Mouse (Mus musculus): ENCODE measurements around the gene Gm20481. TPM values are rescaled to one million over a fixed set of nuclear protein-coding genes. Genes with fewer than 3 reads are reported as not detected.
"Not testable (repeated sequence)": the region's sequence is repeated elsewhere in the genome, so short reads cannot be mapped to it uniquely, and the experiment has no call there.

Gm20481 gene
- polyA plus RNA-seq, 1 experiment, result not detected

DNA sequence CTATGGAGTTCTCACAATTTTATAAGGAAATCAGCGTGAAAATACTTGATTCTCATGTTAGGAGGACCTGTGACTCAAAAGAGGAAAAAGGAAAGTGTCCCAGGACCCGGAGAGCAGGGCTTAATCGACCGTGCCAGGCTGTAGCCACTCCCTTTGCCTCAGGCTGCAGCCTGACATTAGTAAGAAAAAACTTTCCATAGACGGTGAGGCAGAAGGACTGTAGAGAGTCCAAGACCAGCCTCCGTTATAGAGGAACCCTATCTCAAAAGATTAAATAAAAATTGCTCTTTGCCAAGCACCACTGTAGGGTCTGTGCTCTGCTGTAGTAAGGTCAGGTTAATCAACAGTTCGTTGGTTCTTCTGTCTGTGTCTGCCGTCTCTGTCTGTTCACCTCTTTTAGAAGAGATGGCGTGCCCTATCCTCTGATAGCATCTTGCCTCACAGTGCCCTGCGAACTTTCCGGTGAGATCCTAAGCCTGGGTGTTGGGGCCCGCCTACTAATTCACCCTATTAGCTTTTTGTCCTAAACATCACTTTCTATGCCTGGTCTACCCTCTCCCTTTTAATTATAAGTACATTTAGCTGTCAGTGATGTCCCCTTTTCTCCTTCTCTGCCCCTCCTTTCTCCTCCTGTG, 9.7 kb upstream of the Gm20481 start:
- no peak for TF ChIP-seq EP300 (IDR thresholded peaks at IDR 0.05; ENCODE audit: insufficient read depth, low read depth, low read length)
- no peak for TF ChIP-seq POLR2A (IDR thresholded peaks at IDR 0.05; ENCODE audit: insufficient read depth, low read length)
- TF ChIP-seq CTCF (IDR thresholded peaks at IDR 0.05; ENCODE audit: low read depth, low read length), result no peak
- Histone ChIP-seq H3K4me1 (ENCODE audit: control insufficient read depth, insufficient read depth, low read length) (peaks cover 2% of the 10 kb centered on the region), H3K27me3 (ENCODE audit: control insufficient read depth, insufficient read depth, low read length, poor library complexity, severe bottlenecking) (no peaks in the 10 kb centered on the region), H3K9ac (ENCODE audit: low read depth, poor library complexity, severe bottlenecking) (peak overlapping the region; percentile 69), H3K9me3 (replicated peaks; ENCODE audit: control insufficient read depth, insufficient read depth, low read length, poor library complexity, severe bottlenecking) (no peaks in the 10 kb centered on the region), H3K4me3 (ENCODE audit: low read depth, low read length) (peak overlapping the region; percentile 55), H3K36me3 (ENCODE audit: control insufficient read depth, insufficient read depth, low read length, poor library complexity, severe bottlenecking) (no peaks in the 10 kb centered on the region), H3K27ac (ENCODE audit: insufficient read depth, low read length) (no peak overlapping the region; the same call in 1 of the 2 replicates)

DNA sequence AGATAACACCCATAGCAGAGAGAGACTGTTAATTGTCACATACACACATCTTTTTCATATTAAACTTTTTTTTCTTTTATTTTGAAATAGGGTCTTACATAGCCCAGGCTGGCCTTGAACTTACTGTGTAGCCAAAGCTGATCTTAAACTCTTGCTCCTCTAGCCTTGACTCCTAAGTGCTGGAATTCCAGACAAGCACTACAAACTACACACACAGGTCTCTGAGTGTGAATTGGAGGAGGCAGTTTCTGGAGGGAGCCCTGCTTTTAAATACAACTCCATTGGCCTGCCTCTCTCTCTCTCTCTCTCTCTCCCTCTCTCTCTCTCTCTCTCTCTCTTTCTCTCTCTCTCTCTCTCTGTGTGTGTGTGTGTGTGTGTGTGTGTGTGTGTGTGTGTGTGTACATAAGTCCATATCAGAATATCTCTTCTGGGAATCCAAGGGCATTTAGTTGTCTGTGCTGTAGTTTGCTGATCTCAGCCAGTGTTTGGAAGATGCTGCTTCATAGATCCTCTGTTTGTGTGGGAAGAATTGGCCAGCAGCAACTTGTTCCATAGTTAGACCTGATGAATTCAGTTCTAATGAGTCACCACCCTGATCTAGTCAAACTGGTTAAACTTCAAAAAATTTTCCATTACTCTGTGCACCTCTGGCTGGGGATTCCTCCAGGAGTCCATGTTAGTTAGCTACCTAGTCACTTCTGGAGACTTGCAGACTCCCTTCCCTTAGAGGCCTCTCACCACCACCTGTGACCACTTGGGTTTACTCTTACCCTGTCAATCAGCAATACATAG, 8.8 kb upstream of the Gm20481 start:
- Histone ChIP-seq H3K27me3 (ENCODE audit: control insufficient read depth, insufficient read depth, low read length, poor library complexity, severe bottlenecking) (no peaks in the 10 kb centered on the region), H3K27ac (ENCODE audit: insufficient read depth, low read length) (no peak overlapping the region), H3K4me3 (ENCODE audit: low read depth, low read length) (no peak overlapping the region)

DNA sequence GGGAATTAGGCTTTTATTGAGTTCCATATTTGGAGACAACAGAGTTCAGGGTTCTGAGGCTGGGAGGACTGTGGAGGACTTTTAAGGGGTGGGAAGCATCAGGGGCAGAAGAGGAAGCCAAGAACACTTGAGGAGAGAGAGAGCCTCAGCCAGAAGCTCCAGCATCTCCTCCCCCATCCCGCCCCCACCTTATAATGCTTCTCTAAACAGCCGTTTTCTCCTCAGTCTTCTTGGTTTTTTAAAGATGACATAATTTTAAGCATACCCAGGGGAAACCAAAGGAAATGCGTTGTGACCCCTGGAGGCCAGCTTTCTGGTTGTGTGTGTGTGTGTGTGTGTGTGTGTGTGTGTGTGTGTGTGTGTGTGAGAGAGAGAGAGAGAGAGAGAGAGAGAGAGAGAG, 7.6 kb upstream of the Gm20481 start:
- Histone ChIP-seq H3K9me3 (replicated peaks; ENCODE audit: control insufficient read depth, insufficient read depth, low read length, poor library complexity, severe bottlenecking) (no peaks in the 10 kb centered on the region), H3K4me1 (ENCODE audit: control insufficient read depth, insufficient read depth, low read length) (peaks cover 5% of the 10 kb centered on the region), H3K27ac (ENCODE audit: insufficient read depth, low read length) (no peak overlapping the region), H3K36me3 (ENCODE audit: control insufficient read depth, insufficient read depth, low read length, poor library complexity, severe bottlenecking) (no peaks in the 10 kb centered on the region), H3K4me3 (ENCODE audit: low read depth, low read length) (no peak overlapping the region), H3K9ac (ENCODE audit: low read depth, poor library complexity, severe bottlenecking) (no peak overlapping the region), H3K27me3 (ENCODE audit: control insufficient read depth, insufficient read depth, low read length, poor library complexity, severe bottlenecking) (no peaks in the 10 kb centered on the region)
- TF ChIP-seq POLR2A (IDR thresholded peaks at IDR 0.05; ENCODE audit: insufficient read depth, low read length), result no peak
- TF ChIP-seq EP300 (IDR thresholded peaks at IDR 0.05; ENCODE audit: insufficient read depth, low read depth, low read length), result no peak
- no peak for TF ChIP-seq CTCF (IDR thresholded peaks at IDR 0.05; ENCODE audit: low read depth, low read length)

More for the DNA sequence above, 8.8 kb upstream of the Gm20481 start:
- H3K4me1 ChIP-seq (ENCODE audit: control insufficient read depth, insufficient read depth, low read length), result peaks cover 5% of the 10 kb centered on the region
- no peaks in the 10 kb centered on the region for H3K36me3 ChIP-seq (ENCODE audit: control insufficient read depth, insufficient read depth, low read length, poor library complexity, severe bottlenecking)
- no peaks in the 10 kb centered on the region for H3K9me3 ChIP-seq (replicated peaks; ENCODE audit: control insufficient read depth, insufficient read depth, low read length, poor library complexity, severe bottlenecking)
- TF ChIP-seq EP300 (IDR thresholded peaks at IDR 0.05; ENCODE audit: insufficient read depth, low read depth, low read length), result no peak
- TF ChIP-seq CTCF (IDR thresholded peaks at IDR 0.05; ENCODE audit: low read depth, low read length), result no peak
- TF ChIP-seq POLR2A (IDR thresholded peaks at IDR 0.05; ENCODE audit: insufficient read depth, low read length), result no peak
- no peak overlapping the region for H3K9ac ChIP-seq (ENCODE audit: low read depth, poor library complexity, severe bottlenecking)

DNA sequence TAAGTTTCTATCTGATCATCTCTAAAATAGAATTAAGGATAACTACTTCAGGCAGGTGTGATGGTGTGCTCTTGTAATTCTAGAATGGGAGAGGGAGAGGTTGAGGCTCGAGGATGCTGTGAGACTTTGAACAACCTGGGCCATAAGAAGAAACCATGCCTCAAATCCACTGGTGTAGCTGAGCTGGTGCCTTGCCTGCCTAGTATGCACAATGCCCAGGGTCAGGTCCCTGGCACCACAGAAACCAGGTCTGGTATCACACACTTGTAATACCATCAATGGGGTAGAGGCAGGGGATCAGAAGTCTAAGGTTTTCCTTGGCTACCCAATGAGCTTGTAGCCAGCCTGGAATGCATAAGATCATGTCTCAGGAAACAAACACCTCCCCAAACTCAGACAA, 6.9 kb upstream of the Gm20481 start:
- no peak overlapping the region for H3K27ac ChIP-seq (ENCODE audit: insufficient read depth, low read length)
- no peaks in the 10 kb centered on the region for H3K36me3 ChIP-seq (ENCODE audit: control insufficient read depth, insufficient read depth, low read length, poor library complexity, severe bottlenecking)
- no peak overlapping the region for H3K4me3 ChIP-seq (ENCODE audit: low read depth, low read length)
- H3K9ac ChIP-seq (ENCODE audit: low read depth, poor library complexity, severe bottlenecking), result no peak overlapping the region
- H3K4me1 ChIP-seq (ENCODE audit: control insufficient read depth, insufficient read depth, low read length), result peaks cover 5% of the 10 kb centered on the region
- TF ChIP-seq POLR2A (IDR thresholded peaks at IDR 0.05; ENCODE audit: insufficient read depth, low read length), result no peak
- TF ChIP-seq EP300 (IDR thresholded peaks at IDR 0.05; ENCODE audit: insufficient read depth, low read depth, low read length), result no peak
- TF ChIP-seq CTCF (IDR thresholded peaks at IDR 0.05; ENCODE audit: low read depth, low read length), result no peak
- H3K27me3 ChIP-seq (ENCODE audit: control insufficient read depth, insufficient read depth, low read length, poor library complexity, severe bottlenecking), result no peaks in the 10 kb centered on the region
- no peaks in the 10 kb centered on the region for H3K9me3 ChIP-seq (replicated peaks; ENCODE audit: control insufficient read depth, insufficient read depth, low read length, poor library complexity, severe bottlenecking)

DNA sequence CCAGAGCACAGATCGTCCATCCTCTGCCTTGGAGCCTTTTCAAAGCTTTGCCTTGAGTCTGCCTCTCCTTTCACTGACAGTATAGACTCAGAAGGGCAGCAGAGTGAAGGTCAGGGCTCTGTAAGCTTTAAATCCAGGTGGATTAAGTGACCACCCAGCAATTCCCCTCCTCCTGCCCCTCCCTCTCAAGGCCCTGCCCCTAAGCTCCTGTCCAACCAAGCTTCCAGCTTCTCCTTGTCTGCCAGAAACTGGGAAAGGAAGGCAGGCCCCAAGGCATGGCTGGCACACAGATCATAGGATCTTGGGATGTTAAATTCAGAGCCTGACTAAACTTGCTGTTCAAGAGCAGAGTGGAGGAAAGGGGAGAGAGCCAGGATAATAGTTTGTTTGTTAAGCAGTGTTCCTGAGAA, 5.1 kb upstream of the Gm20481 start:
- Histone ChIP-seq H3K36me3 (ENCODE audit: control insufficient read depth, insufficient read depth, low read length, poor library complexity, severe bottlenecking) (no peaks in the 10 kb centered on the region), H3K4me1 (ENCODE audit: control insufficient read depth, insufficient read depth, low read length) (peaks cover 5% of the 10 kb centered on the region), H3K27ac (ENCODE audit: insufficient read depth, low read length) (peak overlapping the region; percentile 81), H3K4me3 (ENCODE audit: low read depth, low read length) (no peak overlapping the region), H3K27me3 (ENCODE audit: control insufficient read depth, insufficient read depth, low read length, poor library complexity, severe bottlenecking) (0 out of 2 replicates have a peak, but pooled peaks cover 2% of the 10 kb centered on the region), H3K9me3 (replicated peaks; ENCODE audit: control insufficient read depth, insufficient read depth, low read length, poor library complexity, severe bottlenecking) (no peaks in the 10 kb centered on the region), H3K9ac (ENCODE audit: low read depth, poor library complexity, severe bottlenecking) (no peak overlapping the region)
- TF ChIP-seq POLR2A (IDR thresholded peaks at IDR 0.05; ENCODE audit: insufficient read depth, low read length) (no peak), EP300 (IDR thresholded peaks at IDR 0.05; ENCODE audit: insufficient read depth, low read depth, low read length) (0 out of 2 replicates have a peak, but pooled peaks have one; percentile 38)

DNA sequence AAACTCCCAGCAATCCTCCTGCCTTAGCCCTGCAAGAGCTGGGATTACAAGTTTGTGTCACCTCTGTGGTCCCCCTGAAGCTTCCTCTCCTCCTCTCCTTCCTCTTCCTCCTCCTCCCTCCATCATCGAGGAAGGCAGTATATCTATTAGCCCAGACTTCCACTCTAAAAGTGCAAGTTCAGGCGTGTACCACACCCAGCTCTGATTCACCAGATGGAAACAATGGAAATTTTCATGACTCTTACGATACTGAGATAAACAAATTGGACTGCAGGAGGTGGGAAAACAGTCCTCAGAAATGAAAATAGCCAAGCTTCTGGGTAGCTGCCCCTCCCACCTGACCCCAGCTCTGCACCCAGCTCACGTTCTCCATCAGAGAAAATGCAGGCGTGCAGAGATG, 4.1 kb upstream of the Gm20481 start:
- Histone ChIP-seq H3K9ac (ENCODE audit: low read depth, poor library complexity, severe bottlenecking) (no peak overlapping the region), H3K27me3 (ENCODE audit: control insufficient read depth, insufficient read depth, low read length, poor library complexity, severe bottlenecking) (0 out of 2 replicates have a peak, but pooled peaks cover 2% of the 10 kb centered on the region)

DNA sequence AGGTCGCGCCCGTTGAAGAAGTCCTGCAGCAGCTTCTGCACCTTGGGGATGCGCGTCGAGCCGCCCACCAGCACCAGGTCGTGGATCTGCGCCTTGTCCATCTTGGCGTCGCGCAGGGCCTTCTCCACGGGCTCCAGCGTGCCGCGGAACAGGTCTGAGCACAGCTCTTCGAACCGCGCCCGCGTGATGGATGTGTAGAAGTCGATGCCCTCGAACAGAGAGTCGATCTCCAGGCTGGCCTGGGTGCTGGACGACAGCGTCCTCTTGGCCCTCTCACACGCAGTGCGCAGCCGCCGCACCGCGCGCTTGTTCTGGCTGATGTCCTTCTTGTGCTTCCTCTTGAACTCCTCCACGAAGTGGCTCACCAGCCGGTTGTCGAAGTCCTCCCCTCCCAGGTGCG, 1.1 kb downstream of the Gm20481 start:
- H3K4me3 ChIP-seq (ENCODE audit: low read depth, low read length); H3K9me3 ChIP-seq (replicated peaks; ENCODE audit: control insufficient read depth, insufficient read depth, low read length, poor library complexity, severe bottlenecking); H3K36me3 ChIP-seq (ENCODE audit: control insufficient read depth, insufficient read depth, low read length, poor library complexity, severe bottlenecking); H3K27ac ChIP-seq (ENCODE audit: insufficient read depth, low read length); H3K4me1 ChIP-seq (ENCODE audit: control insufficient read depth, insufficient read depth, low read length); H3K9ac ChIP-seq (ENCODE audit: low read depth, poor library complexity, severe bottlenecking); H3K27me3 ChIP-seq (ENCODE audit: control insufficient read depth, insufficient read depth, low read length, poor library complexity, severe bottlenecking): not testable (repeated sequence)

More for the DNA sequence above, 4.1 kb upstream of the Gm20481 start:
- Histone ChIP-seq H3K36me3 (ENCODE audit: control insufficient read depth, insufficient read depth, low read length, poor library complexity, severe bottlenecking) (no peaks in the 10 kb centered on the region), H3K27ac (ENCODE audit: insufficient read depth, low read length) (0 out of 2 replicates have a peak overlapping the region, but pooled peaks have one; percentile 4), H3K4me1 (ENCODE audit: control insufficient read depth, insufficient read depth, low read length) (peaks cover 5% of the 10 kb centered on the region), H3K9me3 (replicated peaks; ENCODE audit: control insufficient read depth, insufficient read depth, low read length, poor library complexity, severe bottlenecking) (no peaks in the 10 kb centered on the region), H3K4me3 (ENCODE audit: low read depth, low read length) (no peak overlapping the region)
- TF ChIP-seq POLR2A (IDR thresholded peaks at IDR 0.05; ENCODE audit: insufficient read depth, low read length) (no peak), CTCF (IDR thresholded peaks at IDR 0.05; ENCODE audit: low read depth, low read length) (no peak), EP300 (IDR thresholded peaks at IDR 0.05; ENCODE audit: insufficient read depth, low read depth, low read length) (no peak)

DNA sequence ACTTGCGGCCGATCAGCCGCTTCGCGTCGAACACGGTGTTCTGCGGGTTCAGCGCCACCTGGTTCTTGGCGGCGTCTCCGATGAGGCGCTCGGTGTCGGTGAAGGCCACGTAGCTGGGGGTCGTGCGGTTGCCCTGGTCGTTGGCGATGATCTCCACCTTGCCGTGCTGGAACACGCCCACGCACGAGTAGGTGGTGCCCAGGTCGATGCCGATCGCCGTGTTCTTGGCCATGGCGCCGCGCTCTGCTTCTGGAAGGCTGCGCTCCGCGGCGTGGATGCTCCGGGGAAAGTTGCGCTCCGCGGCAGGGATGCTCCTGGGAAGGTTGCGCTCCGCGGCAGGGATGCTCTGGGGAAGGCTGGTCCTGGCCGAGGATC, 2.0 kb downstream of the Gm20481 start:
- H3K9me3 ChIP-seq (replicated peaks; ENCODE audit: control insufficient read depth, insufficient read depth, low read length, poor library complexity, severe bottlenecking); H3K9ac ChIP-seq (ENCODE audit: low read depth, poor library complexity, severe bottlenecking); H3K36me3 ChIP-seq (ENCODE audit: control insufficient read depth, insufficient read depth, low read length, poor library complexity, severe bottlenecking); H3K27me3 ChIP-seq (ENCODE audit: control insufficient read depth, insufficient read depth, low read length, poor library complexity, severe bottlenecking); H3K4me1 ChIP-seq (ENCODE audit: control insufficient read depth, insufficient read depth, low read length); H3K27ac ChIP-seq (ENCODE audit: insufficient read depth, low read length): not testable (repeated sequence)
- H3K4me3 ChIP-seq (ENCODE audit: low read depth, low read length), result peak overlapping the region; percentile 58

Data from ES-Bruce4 (cell line).